Mouse (Mus musculus) inflammation-experienced regulatory T-cells, adult 6 months (primary cell): Measurements from ENCODE around the gene Speer4e. TPM values are rescaled to one million over a fixed set of nuclear protein-coding genes. Genes with fewer than 3 reads are reported as not detected.
"Not testable (repeated sequence)": the region's sequence is repeated elsewhere in the genome, so short reads cannot be mapped to it uniquely, and the experiment has no call there.

Experiments
- ATAC-seq: one replicate; pipeline ENCODE4 v1.8.0; 2017
- polyA plus RNA-seq, 3 experiments: library from polyadenylated mRNA; unstranded; fragments of 100-300 nt; shearing (Covaris generic); gene quantifications; one replicate each; pipeline ENCODE4 v1.2.1; 2017

Speer4e gene
- polyA plus RNA-seq: not detected

DNA sequence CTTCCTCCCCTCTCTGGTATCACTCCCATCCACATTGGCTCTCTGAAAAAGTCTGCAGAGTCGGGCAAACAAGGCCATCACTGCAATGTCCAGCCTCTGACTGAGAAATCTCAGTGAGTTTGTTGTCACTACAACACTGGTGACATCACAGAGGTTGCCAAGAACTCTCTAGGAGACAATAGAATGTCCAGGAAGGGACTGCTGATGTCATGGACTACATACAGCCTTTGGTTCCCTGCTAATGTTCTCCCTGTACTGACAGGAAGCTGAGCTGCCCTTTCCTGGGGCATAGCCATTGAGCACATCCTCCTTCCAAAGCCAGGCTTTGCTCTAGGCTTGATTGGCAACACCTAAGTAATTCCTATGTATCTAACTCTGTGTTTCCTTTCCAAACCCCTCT lies at the start of gene Speer4e:
Speer4e (minus strand) TSS at position 101 of the 400 bp plus-strand sequence.
- not testable (repeated sequence) for ATAC-seq

DNA sequence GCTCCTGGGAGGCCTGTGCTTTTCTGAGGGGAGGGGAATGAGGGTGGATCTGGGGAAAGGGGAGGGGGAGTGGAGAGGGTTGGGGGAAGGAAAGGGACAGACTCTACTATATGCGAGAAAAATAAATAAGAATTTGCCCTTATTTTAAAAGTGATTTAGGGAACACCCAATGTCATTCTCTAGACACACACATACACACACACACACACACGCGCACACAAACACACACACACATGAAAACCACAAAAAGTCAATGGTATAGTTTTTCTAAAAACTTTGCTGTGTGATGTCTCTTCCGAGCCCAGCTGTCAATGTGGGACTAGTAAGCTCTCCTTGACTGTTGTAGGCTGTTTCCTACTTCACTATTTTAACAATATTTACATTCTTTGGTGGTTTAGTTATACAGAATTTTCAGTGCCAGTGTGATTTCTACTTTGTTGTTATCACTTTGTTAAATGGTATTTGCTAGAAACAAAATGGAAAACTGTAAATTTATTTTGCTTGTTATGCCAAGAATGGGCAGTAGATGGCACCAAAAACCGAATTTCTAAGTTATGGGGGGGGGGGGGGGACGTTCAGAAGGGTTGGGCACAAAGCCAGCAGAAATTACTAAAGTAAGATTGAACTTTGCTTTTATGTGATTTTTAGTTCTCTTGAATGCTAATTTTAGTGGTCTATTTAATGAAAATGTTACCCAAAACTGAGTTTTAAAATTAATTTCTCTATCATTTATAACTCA lies 48.6 kb upstream of the Speer4e start:
- ATAC-seq: not testable (repeated sequence)

DNA sequence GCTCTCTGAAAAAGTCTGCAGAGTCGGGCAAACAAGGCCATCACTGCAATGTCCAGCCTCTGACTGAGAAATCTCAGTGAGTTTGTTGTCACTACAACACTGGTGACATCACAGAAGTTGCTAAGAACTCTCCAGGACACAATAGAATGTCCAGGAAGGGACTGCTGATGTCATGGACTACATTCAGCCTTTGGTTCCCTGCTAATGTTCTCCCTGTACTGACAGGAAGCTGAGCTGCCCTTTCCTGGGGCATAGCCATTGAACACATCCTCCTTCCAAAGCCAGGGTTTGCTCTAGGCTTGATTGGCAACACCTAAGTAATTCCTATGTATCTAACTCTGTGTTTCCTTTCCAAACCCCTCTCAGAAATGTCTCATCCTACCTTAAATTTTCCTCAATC lies 40.6 kb upstream of the Speer4e start, which contains the start of gene Gm10354:
Gm10354 (minus strand) TSS at position 101 of the 400 bp plus-strand sequence.
- not testable (repeated sequence) for ATAC-seq

DNA sequence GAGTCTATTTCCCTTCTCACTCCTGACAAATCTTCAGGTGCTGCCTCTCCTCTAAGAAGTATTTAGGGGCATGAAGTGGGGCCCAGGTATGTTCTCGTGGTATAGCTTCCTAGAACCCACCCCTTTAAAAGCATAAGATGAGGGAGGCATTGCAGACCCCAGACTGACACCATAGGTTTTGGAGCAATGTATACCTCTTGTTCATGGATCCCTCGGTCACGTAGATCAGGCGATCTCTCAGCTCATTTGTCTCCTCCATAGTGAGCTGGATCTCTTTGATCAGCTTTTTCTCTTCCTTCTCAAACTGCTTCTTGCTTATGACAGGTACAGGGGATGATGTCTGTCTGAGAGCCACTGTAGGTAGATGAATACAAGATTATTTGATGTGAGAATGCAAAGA lies 39.1 kb upstream of the Speer4e start:
- not testable (repeated sequence) for ATAC-seq

DNA sequence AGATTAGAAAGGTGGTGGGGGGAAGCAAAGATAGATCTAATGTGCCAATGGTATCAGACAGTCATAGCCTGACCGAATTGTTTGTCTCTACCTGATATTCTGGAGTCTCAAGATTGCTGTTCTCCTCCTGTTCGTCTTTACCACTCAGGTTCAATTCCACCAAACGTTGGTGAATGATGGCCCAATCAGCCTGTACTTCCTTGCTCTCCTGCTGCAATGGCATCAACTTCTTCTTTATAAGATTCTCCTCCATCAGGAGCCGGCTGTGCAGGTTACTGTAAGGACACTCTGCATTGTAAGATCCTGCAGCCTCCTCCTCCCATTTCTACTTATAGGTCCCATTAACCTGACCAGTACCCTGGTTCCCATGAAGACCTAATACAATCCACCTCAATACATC lies 37.1 kb upstream of the Speer4e start:
- ATAC-seq: not testable (repeated sequence)

DNA sequence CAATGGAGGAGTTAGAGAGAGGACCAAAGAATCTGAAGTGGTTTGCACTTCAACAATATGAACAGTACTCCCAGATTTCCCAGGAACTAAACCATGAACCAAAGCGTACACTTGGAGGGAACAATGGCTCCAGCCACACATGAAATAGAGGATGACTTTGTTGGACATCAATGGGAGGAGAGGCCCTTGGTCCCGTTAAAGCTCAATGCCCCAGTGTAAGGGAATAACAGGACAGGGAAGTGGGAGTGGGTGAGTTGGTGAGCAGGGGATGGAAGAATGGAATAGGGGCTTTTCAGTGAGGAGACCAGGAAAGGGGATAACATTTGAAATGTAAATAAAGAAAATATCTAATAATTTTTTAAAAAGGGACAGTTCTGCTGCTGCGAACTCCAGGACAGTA lies 34.6 kb upstream of the Speer4e start:
- not testable (repeated sequence) for ATAC-seq

DNA sequence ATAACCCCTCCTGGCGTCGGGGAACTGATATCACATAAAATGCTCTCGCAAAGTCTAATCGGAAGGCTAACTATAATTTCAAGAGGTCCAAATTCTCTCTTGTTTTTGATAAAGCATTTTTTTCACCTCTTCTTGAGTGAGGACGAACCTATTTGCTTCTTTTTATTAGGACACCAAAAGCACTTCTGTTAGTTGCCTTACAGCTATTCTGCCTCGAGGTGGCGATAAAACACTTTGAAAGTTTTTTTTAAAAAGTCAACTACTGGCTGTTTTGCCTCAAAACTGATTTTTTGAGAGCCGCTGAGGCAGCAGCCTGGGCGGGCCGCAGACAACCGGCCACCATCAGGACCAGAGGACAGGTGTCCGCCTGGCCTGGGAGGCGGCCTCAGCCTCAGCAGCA lies 25.6 kb upstream of the Speer4e start:
- ATAC-seq: not testable (repeated sequence)

DNA sequence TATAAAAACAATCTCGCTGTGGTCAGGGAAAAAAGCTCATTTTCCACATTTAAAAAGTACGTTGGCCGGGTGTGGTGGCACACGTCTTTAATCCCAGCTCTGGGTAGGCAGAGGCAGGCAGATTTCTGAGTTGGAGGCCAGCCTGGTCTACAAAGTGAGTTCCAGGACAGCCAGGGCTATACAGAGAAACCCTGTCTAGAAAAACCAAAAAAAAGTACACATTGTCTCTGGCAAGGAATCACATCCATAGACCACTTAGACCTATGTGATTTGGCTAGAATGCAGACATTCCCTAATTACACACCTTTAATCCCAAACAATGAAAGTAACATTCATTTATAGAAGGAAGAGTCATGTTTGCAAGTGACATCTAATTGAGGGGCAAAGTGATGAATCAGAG lies 23.3 kb upstream of the Speer4e start:
- ATAC-seq: not testable (repeated sequence)

DNA sequence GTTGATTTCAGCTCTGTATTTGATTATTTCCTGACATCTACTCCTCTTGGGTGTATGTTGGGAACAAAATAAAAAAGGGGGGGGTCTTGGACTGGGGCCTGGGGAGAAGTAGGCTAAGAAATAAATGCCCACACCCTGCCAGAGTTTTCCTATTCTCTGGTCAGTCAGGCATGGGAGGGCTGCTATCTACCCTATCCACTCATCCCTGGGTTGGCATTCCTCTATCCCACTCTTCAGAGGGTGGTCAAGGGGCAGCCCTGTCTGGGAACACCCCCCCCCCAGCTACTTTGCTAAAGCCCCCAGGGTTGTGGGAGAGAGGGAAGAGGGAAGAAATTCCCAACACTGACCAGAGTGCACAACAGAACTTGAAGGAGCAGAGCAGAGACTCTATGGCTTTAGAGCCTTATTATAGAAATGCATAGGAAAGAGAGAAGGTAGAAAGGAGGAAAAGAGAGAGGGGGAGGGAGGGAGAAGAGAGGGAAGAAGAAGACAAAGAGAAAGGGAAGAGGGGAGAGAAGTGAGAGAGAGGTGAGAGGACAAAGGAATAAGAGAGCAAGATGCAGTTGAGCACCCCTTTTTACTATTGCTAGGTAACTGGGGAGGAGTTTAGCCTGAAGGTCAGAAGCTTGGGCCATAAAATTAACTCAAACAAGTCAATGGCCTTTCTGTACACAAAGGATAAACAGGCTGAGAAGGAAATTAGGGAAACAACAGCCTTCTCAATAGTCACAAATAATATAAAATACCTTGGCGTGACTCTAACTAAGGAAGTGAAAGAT lies 17.9 kb upstream of the Speer4e start:
- ATAC-seq: not testable (repeated sequence)

DNA sequence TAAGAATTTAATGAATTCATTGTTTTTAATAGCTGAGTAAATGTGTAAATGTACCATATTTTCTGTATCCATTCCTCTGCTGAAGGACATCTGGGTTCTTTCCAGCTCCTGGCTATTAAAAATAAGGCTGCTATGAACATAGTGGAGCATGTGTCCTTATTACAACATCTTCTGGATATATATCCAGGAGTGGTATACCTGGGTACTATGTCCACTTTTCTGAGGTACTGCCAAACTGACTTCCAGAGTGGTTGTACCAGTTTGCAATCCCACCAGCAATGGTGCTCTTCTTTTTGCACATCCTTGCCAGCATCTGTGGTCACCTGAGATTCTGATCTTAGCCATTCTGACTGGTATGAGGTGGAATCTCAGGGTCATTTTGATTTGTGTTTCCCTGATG lies 15.4 kb upstream of the Speer4e start:
- ATAC-seq: not testable (repeated sequence)

DNA sequence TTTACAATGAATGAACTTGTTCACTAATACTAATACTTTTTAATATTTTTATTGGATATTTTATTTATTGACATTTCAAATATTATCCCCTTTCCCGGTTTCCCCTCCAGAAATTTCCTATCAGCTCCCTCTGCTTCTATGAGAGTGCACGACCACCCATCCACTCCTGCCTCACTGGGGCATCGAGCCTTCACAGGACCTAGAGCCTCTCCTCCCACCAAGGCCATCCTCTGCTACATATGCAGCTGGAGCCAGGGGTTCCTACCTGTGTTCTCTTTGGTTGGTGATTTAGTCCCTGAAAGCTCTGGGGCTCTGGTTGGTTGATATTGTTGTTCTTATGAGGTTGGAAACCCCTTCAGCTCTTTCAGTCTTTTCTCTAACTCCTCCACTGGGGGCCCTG lies 14.5 kb upstream of the Speer4e start:
- ATAC-seq: not testable (repeated sequence)

DNA sequence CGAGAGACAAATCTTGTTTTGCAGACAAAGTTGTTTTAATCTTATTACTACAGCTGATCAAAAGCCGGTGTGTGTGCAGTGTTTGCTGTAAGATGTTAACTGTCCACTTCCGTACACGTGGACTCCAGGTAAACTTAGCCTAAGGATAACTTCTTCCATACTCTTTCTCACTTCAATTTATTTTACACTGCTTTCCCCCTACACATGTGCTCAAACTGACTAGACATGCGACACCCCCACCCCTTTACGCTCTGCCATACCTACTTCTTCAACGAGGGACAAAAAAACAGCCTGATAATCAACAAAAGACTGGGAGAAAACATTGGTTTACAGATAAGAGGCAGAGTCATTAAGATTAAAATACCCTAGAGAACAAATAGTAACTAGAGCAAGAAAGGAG lies 13.6 kb upstream of the Speer4e start:
- ATAC-seq: not testable (repeated sequence)

DNA sequence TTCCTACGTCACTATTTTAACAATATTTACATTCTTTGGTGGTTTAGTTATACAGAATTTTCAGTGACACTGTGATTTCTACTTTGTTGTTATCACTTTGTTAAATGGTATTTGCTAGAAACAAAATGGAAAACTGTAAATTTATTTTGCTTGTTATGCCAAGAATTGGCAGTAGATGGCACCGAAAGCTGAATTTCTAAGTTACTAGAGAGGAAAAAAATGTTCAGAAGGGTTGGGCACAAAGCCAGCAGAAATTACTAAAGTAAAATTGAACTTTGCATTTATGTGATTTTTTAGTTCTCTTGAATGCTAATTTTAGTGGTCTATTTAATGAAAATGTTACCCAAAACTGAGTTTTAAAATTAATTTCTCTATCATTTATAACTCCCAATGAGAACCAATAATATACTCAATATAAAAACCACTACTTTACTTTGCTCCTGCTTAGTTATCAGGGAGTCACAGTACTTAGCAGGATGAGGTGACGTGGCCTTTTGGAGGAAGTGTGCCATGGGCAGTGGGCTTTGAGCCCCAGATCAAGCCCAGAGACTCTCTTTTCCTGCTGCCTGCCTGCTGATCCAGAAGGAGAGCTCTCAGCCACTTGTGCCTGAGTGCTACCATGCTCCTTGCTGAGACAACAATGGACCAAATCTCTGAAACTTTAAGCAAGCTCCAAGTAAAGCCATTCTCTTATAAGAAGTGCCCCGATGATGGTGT lies 9.4 kb upstream of the Speer4e start:
- not testable (repeated sequence) for ATAC-seq

DNA sequence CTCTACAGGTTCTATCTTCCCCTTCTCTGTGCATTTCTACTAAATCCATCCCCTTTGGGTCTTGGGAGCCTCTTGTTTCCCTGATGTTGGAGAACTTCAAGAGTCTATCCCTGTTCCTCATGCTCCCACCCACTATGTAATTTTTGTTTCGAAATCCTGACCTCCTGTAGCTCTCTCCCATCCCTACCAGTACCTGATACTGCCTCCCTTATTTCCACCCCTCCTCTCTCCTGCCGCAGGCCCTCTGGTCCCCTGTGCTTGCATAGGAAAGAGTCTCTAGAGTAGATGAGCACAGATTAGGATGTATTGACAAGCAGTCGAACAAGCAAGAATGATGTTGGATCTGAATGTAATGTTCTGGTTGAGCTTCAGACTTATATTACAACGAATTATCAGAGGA lies 7.3 kb upstream of the Speer4e start:
- not testable (repeated sequence) for ATAC-seq

DNA sequence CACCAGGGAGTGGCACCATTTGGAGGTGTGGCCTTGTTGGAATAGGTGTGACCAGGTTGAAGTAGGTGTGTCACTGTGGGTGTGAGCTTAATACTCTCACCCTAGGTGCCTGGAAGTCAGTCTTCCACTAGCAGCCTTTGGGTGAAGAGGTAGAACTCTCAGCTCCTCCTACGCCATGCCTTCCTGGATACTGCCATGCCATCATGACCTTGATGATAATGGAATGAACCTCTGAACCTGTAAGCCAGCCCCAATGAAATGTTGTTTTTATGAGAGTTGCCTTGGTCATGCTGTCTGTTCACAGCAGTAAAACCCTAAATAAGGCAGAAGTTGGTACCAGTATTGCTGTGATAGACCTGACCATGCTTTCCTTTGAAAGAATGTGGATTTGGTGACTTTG lies 2.8 kb upstream of the Speer4e start:
- ATAC-seq: not testable (repeated sequence)

DNA sequence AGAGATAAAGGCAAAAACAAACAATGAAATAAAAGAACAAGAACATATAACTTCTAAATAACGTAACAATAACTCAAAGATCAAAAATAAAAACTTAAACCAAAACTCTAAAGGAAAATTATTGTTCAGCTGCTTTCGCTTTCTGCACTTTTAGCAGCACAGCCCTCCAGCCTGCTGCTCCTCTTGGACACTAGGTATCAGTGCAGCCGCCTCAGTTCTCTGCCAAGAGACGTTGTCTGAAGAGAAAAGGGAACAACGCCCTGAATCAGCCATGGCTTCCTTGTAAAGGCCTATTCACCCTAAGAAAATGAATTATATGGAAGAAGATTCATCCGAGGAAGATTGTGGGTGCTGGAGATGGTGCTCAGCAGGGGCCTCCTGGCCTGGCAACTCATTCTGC lies 4.5 kb downstream of the Speer4e start:
- ATAC-seq: not testable (repeated sequence)

DNA sequence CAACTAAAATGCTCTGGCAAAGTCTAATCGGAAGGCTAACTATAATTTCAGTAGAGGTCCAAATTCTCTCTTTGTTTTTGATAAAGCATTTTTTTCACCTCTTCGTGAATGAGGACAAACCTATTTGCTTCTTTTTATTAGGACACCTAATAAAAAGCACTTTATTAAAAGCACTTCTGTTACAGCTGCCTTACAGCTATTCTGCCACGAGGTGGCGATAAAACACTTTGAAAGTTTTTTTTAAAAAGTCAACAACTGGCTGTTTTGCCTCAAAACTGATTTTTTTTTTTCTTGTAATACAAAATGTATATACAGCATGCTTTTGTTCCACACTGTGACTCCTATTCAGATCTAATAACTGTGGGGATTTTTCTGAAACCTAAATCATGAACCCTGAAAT lies 11.2 kb downstream of the Speer4e start:
- not testable (repeated sequence) for ATAC-seq

DNA sequence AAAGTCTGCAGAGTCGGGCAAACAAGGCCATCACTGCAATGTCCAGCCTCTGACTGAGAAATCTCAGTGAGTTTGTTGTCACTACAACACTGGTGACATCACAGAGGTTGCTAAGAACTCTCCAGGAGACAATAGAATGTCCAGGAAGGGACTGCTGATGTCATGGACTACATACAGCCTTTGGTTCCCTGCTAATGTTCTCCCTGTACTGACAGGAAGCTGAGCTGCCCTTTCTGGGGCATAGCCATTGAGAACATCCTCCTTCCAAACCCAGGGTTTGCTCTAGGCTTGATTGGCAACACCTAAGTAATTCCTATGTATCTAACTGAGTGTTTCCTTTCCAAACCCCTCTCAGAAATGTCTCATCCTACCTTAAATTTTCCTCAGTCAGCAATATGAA lies 23.4 kb downstream of the Speer4e start, which contains the start of gene Gm9758:
Gm9758 (minus strand) TSS at position 101 of the 400 bp plus-strand sequence.
- not testable (repeated sequence) for ATAC-seq

DNA sequence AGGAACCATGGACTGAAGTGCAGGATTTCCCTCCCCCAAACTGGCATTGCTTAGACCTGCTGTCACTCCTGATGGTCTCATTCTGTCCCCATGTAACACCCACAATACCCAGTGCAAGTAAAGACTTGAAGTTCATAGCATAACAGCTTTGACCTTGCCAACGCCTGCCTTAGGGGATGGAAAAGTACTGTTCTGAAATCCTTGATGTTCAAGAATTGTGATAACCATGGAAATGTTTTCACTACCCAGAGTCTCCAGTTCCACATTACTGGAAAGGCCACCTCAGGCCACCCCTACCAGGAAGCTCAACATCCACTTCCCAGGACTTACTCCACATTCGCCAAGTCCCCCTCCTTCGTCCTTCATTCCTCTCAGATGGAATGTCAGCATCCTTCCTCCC lies 23.9 kb downstream of the Speer4e start:
- not testable (repeated sequence) for ATAC-seq

DNA sequence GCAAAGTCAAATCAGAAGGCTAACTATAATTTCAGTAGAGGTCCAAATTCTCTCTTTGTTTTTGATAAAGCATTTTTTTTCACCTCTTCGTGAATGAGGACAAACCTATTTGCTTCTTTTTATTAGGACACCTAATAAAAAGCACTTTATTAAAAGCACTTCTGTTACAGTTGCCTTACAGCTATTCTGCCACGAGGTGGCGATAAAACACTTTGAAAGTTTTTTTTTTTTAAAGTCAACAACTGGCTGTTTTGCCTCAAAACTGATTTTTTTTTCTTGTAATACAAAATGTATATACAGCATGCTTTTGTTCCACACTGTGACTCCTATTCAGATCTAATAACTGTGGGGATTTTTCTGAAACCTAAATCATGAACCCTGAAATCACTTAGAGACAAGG lies 34.7 kb downstream of the Speer4e start:
- not testable (repeated sequence) for ATAC-seq

DNA sequence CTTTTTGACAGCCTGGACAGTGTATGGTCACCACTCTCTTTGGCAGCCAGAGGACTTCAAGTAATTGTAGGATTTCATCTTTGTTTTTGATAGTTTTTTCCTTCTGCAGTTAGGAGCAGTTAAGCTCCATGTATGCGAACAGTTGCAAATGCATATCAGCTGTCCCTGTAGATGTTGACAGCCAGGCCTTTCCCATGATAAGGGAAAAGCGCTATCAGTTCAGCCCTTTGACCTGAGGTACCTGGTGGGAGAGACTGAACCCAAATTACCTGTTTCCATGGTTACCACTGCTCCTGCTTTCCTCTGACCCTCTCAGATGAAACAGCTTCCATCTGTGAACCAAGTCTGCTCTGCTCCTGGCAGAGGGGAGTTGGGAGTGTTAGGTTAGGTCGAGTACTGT lies 46.0 kb downstream of the Speer4e start:
- no peak for ATAC-seq

DNA sequence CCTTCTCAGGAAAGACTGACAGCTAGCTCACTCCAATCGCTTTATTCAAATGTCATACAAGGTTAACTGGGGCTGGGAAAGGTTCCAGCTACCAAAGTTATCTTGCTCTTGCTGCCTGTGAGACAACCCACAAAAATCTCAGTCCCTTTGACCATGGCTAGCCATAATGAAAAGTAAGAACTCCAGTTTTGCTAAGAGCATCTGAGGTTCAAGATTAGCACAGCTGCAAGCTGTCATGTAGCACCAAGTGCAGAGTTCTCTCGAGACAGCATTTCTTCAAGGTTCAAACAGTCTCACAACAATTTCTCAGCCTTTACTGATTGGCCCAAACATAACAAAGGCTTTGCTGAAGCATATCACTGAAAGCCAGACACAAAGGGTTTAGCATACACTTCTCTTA lies 52.9 kb downstream of the Speer4e start:
- ATAC-seq: not testable (repeated sequence)
